Mouse (Mus musculus): ENCODE results near the gene Gm21970. TPM values are rescaled to one million over a fixed set of nuclear protein-coding genes. Genes with fewer than 3 reads are reported as not detected.
"Not testable (repeated sequence)": the region's sequence is repeated elsewhere in the genome, so short reads cannot be mapped to it uniquely, and the experiment has no call there.

The Gm21970 gene
- total RNA-seq, 1 experiment from 2014 or later, result not detected

DNA sequence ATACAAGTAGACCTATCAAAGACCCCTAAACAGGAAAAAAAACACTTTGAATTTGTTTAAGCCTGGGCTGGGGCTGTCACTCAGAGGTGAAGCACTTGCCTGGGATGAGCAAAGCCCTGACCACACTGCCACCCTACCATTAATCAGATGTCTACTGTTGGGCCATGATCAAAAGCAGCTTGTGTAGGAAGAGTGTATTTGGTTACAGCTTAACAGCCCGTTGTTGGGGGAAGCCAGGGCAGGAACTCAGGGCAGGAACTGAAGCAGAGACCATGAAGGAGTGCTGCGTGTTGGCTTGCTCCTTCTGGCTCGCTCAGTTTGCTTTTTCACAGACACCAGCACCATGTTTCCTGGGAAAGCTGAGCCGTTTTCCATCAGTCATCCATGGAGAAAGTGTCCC lies 35.1 kb downstream of the Gm21970 start:
- no peak for ATAC-seq (replicated peaks; ENCODE audit: insufficient number of reproducible peaks, low FRiP score, low TSS enrichment, poor library complexity, severe bottlenecking)

DNA sequence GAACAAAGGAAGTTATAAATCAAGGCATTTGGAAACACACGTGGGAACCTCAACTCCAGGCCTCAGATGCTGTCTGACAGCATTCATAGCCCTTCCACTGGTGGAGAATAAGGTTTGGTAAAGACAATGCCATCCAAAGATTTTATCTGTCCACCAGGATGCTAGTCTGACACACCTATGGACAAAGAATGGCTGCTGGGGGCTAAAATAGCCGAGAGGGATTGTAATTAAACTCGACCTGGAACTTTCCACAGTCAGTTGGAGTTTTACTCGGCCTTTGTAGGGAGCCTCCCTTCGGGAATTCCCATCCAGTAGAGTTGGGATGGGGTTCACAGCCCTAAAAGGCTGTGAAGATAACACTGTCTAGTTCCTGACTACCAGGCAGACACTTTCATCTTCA lies 35.9 kb downstream of the Gm21970 start:
- no peak for ATAC-seq (replicated peaks; ENCODE audit: insufficient number of reproducible peaks, low FRiP score, low TSS enrichment, poor library complexity, severe bottlenecking)

DNA sequence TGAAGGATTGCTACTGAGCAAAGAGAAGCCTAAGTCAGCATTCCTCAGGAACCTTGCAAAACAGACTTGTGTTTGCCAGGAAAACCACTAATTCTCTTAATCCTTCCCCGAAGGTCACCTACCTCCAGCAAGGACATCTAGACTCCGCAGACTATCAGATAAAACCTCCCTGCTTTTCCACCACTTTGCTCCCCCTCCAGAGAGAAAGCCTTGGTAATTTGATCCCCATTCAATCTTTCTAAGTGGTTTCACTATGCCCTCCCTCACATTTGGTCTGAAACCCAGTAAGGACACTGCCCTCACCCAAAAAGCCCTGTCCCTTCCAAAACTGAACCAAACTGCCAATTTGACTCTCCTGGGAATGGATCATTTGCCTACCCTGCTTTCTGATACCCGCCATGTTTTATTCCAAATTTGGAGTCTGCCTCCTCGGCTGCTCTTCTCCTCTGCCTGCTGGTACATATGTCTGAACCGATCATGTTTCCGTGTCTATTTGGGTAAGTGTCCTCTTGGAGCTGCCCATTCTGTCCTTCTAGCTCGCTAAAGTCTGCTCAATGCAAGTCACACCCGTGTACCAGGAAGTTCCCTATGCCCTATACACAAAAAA lies 36.8 kb downstream of the Gm21970 start:
- no peak for ATAC-seq (replicated peaks; ENCODE audit: insufficient number of reproducible peaks, low FRiP score, low TSS enrichment, poor library complexity, severe bottlenecking)

DNA sequence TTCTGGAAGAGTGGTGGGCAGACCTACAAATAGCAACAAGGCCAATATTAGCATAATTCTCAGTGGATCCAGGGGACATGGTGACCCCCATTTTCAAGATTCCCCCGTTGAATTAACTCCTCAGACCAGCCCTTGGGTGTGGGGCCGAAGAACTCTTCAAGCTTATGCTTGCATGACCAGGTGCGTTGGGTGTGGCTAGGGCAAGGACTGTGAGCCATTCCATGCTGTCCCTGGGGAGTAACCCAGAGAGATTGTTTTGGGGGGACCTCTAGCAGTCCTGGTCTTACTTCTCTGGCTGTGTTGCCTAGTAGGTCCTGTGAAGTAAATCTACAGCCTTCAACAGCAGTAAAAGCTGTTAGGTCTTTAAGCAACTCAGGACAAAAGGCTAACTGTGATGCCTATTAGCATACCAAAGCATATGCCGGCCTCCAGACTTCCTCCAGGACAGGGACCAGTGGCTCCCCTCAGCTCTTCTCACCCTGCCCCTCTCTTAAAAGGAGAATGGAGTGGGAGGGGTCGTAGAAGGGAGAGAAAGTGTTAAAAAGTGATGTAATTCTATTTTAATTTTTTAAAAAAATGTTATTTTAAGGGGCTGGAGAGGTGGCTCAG lies 41.3 kb downstream of the Gm21970 start:
- ATAC-seq (replicated peaks; ENCODE audit: insufficient number of reproducible peaks, low FRiP score, low TSS enrichment, poor library complexity, severe bottlenecking), result no peak

DNA sequence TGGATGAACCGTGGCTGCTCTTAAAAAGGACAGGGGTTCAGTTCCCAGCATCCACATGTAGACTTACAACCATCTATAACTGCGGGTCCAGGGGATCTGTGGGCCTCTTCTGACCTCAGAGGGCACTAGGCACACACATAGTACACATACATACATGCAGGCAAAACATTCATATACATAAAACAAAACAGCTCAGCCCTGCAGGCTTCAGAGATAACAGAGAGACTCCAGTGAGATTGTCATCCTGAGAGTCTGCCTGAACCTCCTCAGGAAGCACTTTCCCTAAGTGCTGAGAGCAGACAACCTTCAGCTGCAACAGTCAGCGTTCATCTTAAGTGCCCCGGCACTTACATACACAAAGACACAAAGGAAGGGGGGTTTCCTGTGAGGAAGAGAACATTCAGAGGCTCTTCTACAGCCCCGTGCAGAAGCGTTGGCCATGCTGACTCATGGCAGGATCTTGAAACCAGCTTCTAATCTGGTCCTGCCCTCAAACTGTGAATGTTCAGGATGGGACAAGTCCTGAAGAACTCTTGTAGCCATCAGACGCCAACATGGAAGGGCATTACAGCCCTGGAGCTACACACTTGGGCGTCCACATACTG lies 41.9 kb downstream of the Gm21970 start:
- 0 out of 2 replicates have a peak, but pooled peaks have one; percentile 30 for ATAC-seq (replicated peaks; ENCODE audit: insufficient number of reproducible peaks, low FRiP score, low TSS enrichment, poor library complexity, severe bottlenecking)

DNA sequence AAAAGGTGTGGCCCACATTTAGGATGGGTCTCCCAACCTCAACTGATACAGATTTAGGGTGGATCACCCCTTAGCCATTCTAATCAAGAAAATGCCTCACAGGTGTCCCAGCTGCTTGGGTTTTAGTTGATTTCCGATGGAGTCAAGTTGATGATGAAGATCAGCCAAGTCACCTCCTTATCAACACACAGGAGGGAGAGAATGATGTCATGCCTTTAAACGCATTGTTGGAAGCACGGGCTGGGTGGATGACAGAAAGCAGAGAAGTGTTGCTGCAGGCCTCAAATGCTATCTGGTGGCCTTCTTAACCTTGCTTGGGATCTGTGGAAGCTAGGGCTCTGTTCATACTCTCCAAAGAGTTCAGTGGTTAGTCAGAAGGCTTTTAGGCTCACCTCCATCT lies 42.6 kb downstream of the Gm21970 start:
- no peak for ATAC-seq (replicated peaks; ENCODE audit: insufficient number of reproducible peaks, low FRiP score, low TSS enrichment, poor library complexity, severe bottlenecking)

DNA sequence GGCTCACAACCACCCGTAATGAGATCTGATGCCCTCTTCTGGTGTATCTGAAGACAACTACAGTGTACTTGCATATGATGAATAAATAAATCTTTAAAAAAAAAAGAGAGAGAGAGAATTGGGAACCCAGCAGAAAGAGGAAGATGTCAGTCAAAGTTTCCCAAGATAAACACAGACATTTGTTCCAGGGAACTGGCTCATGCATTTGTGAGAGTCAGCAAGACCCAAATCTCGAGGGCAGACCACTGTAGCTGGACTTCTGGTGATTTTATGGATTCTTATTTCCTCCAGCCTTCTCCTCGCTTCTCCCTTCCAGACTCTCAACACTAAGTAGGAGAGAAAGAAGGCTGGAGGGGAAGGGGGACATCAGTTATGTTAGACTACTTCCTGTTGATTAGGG lies 46.6 kb downstream of the Gm21970 start:
- no peak for ATAC-seq (replicated peaks; ENCODE audit: insufficient number of reproducible peaks, low FRiP score, low TSS enrichment, poor library complexity, severe bottlenecking)

DNA sequence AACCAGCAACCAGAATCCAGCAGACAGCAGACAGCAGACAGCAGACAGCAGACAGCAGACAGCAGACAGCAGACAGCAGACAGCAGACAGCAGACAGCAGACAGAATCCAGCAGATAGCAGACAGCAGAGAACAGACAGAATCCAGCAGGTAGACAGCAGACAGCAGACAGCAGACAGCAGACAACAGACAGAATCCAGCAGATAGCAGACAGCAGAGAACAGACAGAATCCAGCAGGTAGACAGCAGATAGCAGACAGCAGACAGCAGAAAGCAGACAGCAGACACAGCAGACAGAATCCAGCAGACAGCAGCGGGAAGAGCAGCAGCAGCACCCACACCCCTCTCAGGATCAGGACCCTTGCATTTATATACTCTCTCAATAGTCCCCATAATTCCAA lies 47.1 kb downstream of the Gm21970 start:
- ATAC-seq (replicated peaks; ENCODE audit: insufficient number of reproducible peaks, low FRiP score, low TSS enrichment, poor library complexity, severe bottlenecking), result not testable (repeated sequence)

DNA sequence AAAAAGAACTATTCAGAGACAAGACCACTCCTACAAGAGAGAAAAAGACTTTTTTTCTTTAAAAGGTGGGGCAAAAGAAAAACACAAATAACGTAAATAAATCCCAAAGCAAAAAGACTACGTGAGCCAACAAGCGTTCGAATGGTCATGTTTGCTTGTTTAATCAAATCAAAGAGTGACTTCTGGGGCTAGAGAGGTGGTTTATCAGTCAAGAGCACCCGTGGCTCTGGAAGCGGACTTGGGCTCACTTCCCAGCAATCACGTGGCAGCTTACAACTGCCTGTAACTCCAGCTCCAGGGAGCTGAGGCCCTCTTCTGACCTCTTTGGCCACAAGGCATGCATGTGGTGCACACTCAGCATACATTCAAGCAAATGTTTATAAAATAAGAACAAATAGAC lies 49.8 kb downstream of the Gm21970 start:
- no peak for ATAC-seq (replicated peaks; ENCODE audit: insufficient number of reproducible peaks, low FRiP score, low TSS enrichment, poor library complexity, severe bottlenecking)

DNA sequence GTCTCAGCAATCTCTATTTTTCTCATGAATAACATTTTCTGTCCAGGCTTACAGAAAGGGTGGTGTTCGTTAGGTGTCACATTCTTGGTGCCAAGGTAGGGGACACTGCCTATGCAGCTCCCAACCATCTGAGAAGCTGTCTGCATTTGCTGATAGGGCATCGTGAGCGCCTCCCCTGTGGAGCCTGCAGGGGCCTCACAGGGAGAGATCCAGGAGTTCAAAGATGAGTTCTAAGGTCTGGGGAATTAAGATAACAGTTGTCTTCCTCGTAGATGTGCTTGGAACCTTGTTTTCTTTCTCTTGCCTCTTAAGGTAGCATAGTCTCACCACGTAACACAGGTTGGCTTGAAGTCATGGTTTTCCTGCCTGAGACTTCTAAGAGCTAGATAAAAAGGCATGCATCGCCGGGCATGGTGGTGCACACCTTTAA lies 50.3 kb downstream of the Gm21970 start:
- ATAC-seq (replicated peaks; ENCODE audit: insufficient number of reproducible peaks, low FRiP score, low TSS enrichment, poor library complexity, severe bottlenecking), result no peak

DNA sequence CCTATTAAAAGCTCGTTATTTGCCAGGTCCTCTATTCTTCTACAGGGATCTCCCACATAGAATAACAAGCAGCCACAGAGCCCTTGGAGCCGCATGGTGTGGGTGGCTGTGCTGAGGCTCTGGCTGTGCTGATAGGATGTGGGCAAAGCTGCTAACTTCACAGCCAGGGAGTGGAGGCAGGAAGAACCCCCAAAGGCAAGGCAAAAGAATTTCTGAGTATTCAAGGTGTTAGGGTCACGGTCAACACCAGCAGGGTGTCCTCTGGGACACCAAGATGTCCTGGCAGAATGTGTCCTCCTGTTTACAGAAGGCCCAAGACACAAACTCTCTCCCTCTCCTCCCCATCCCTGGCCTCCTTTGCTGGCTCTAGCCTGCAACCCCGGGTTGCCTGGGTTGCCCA lies 50.9 kb downstream of the Gm21970 start:
- no peak; the same call in 1 of the 2 replicates for ATAC-seq (replicated peaks; ENCODE audit: insufficient number of reproducible peaks, low FRiP score, low TSS enrichment, poor library complexity, severe bottlenecking)

DNA sequence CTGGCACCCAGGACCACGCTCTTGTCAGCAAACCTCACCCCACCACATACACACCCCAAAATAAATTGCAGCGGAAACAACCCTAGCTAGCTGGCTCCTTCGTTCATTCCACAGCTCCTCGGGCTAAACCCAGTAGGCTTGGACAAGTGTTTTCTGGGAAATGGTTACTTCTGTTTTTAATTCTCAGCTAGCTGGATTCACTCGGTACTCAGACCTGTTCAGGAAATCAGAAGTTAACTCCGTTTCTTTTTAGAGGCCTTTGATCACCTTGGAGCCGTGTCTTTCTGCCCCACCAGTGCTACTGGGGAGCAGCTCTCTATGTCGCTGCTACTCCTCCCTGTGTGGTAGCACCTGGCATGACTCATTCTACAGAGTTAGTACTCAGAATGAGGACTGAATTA lies 51.7 kb downstream of the Gm21970 start:
- ATAC-seq (replicated peaks; ENCODE audit: insufficient number of reproducible peaks, low FRiP score, low TSS enrichment, poor library complexity, severe bottlenecking), result no peak

DNA sequence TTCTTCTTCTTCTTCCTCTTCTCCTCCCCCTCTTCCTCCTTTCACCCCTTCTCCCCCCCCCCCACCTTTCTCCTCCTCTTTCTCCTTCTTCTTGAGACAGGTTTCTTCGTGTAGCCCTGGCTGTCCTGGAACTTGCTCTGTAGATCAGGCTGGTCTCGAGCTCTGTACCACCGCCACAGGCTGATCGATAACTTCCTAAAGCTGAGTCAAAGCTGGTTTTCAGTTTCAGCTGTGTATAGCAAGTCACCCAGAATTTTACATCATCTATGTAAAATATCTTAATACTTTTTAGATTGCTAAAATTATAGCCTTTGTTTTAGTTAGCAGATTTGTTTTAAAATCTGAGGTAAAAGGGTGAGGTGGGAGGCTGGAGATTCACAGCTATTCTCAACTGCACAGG lies 53.3 kb downstream of the Gm21970 start:
- no peak for ATAC-seq (replicated peaks; ENCODE audit: insufficient number of reproducible peaks, low FRiP score, low TSS enrichment, poor library complexity, severe bottlenecking)

DNA sequence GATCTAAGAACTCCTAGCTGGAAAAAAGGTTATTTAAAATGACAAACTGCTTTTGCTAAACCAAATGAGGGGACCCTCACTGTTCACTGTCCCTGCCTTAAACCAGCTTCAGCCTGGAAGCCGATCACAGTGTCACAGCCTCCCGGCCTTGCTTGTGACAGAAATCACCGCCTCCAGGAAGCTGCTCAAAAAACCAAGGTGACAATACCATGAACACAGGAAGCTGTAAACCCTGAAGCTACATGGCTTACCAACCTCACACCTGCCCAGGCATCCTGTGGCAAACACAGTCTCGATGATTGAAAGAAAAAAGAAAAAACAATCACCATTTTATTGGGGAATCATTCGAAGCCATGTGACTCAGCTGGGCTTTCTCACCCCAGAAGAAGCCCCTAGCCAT lies 54.0 kb downstream of the Gm21970 start:
- peak; percentile 54 for ATAC-seq (replicated peaks; ENCODE audit: insufficient number of reproducible peaks, low FRiP score, low TSS enrichment, poor library complexity, severe bottlenecking)

DNA sequence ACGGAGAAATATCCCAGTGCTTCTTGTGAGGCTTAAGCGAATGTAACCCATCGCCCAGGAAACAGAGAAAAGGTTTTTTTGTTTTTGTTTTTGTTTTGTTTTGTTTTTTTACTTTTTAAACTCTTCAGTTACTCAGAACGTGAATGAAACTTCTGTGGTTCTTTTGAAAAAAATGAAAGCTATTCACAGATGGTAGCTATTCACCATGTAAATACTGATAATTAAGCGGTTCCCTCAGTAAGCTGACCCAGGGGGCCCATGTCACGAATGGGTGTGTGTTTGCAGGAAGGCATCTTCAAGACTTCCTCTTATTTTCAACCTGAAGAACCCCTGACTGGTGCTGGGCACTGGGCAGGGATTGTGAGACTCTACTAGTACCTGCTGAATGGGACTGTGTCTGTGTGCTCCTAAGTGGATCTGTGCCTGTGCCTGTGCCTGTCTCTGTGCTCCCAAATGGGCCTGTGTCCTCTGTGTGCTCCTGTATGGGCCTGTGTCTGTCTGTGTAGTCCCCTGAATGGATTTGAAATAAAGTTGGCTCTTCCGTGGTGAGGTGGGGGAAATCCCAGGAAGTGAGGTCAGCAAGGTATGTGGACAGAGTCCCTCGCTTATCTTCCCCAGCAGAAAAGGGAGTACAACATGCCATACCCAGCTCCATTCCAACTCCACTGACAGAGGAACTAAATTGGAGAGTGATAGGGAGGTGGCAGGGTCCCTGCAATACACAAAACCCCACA lies 55.4 kb downstream of the Gm21970 start:
- peak; percentile 19; the same call in 1 of the 2 replicates for ATAC-seq (replicated peaks; ENCODE audit: insufficient number of reproducible peaks, low FRiP score, low TSS enrichment, poor library complexity, severe bottlenecking)

DNA sequence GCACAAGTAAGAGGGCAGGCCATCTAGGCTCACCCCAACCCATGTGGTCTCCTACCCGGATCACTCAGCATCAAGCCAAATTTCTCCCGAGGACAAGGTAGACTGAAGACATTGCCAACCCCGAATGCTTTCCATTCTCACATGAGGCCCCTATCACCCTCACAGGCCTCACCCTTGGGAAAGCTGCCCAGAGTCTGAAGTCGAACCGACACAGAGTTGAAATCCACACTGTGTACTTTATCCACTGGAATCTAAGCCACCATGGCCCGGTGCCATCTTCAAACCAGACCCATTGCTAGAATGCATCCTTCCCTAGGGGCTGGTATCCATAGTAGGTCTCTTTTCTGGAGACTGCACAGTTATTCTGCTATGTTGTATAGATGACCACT lies 56.0 kb downstream of the Gm21970 start:
- ATAC-seq (replicated peaks; ENCODE audit: insufficient number of reproducible peaks, low FRiP score, low TSS enrichment, poor library complexity, severe bottlenecking), result no peak

DNA sequence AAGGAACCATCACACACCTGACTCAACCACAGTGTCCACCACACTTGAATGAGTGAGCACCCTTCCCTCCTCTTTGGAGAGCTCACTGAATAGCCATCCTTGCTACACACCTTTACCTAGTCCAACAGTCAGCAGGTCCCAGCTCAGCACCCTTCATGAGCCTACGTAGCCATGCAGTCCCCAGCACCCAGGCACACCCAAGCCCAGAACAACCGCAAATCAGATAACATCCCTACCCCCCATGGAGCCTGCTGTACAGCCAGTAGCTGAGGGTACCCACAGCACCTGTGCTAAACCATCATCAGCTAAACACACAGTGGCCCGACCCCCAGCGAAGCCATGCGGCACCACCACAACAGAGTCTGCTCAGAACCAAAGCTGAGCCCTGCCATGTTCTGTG lies 56.6 kb downstream of the Gm21970 start:
- ATAC-seq (replicated peaks; ENCODE audit: insufficient number of reproducible peaks, low FRiP score, low TSS enrichment, poor library complexity, severe bottlenecking), result no peak

DNA sequence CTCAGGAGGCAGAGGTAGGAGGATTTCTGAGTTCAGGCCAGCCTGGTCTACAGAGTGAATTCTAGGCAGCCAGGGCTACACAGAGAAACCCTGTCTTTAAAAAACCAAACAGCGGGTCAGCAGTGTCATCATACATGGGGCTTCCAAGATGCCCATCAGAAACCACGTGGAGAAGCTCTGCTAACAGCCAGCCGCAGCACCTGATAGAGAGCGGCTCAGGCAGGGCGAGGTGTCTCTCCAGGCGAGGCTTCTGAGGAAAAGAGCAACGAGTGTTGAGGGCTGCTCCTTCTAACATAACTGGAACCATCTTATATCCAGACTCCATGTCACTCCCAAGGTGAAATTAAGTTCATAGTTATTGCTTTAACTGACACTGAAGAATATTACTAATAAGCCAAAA lies 57.4 kb downstream of the Gm21970 start:
- no peak for ATAC-seq (replicated peaks; ENCODE audit: insufficient number of reproducible peaks, low FRiP score, low TSS enrichment, poor library complexity, severe bottlenecking)

DNA sequence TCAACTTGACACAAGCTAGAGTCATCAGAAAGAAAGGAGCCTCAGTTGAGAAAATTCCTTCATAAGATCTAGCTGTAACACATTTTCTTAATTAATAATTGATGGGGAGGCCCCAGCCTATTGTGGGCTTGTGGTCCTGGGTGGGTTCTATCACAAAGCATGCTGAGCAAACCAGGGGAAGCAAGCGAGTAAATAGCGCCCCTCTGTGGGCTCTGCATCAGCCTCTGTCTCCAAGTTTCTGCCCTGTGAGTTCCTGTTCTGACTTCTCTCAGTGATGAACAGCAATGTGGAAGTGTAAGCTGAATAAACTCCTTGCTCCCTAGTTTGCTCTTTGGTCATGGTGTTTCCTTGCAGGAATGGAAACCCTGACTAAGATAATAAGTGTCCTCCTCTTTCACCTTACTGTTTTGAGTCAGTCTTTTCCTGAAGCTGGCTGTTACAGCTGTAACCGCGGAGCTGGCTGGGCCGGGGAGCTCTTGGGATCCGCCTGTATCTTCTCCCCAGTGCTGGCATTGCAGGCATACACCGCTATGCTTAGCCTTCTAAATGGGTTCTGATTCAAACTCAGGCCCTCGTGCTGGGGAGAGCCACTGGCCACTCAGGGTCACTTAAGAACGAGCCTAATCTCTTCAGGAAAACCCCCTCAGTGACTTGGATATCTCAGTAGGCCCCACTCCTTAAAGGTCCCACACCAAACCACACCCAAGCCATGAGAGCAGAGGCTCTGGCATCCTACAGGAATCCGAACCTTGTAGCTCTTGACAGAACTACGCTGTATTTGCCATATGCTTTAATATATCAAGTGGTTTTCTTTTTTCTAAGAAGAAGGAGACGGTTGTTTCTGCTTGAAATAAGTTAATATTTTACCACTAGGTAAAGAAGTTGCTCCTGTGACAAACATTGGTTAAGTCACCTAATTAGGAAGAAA lies 58.9 kb downstream of the Gm21970 start:
- no peak for ATAC-seq (replicated peaks; ENCODE audit: insufficient number of reproducible peaks, low FRiP score, low TSS enrichment, poor library complexity, severe bottlenecking)
